Mouse (Mus musculus): ENCODE measurements around the gene Ttll9.

Gene Ttll9

DNA sequence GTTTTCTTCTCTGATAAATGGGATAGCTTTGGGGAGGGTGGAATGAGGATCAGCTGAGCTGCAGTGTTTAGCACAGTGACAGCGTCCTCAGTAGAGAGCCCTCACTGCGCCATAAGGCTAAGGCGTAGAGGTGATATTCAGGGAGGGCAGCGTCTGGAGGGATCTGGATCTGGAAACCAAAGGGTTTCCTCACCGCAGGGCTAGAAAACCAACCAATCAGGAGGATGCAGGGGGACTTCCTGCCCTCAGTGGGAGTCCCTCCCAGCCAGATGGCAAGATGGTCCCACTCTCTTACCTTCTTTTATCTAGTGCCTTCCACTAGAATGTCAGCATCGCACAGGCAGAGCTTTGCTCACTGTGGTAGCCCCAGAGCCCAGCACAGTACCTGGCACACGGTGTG is 20.5 kb upstream of the Ttll9 start:
- no peak for DNase-seq (ENCODE audit: low spot score in 2 of 2)

DNA sequence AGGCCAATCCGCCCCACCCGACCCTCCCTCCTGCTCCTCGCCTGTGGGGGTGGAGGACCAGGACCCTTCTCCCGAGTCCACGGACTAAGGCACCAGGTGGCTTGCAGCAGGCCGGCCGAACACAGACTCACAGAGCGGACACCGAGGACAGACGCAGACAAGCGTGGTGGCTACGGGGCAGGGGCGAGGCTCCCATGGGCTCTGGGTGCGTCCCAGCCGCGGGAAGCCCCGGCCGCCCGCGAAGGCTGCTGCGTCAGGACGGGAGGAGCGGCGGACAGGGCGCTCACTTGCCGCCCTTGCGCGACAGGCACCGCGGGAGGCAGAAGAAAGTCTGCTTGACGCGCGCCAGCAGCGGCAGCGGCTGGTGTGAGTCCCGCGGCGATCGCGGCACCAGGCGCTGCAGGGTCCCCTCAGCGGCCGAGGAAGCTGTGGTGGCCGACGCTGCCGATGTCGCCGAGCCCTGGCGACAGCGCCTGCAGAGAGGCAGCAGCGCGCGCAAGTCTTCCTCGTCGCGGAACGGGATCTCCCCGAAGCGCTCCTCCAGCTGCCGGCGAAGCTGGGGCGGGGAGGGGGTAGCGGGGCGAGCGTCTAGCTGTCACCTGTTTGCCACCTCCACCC is 19.3 kb upstream of the Ttll9 start:
- no peak for DNase-seq (ENCODE audit: low spot score in 2 of 2)

DNA sequence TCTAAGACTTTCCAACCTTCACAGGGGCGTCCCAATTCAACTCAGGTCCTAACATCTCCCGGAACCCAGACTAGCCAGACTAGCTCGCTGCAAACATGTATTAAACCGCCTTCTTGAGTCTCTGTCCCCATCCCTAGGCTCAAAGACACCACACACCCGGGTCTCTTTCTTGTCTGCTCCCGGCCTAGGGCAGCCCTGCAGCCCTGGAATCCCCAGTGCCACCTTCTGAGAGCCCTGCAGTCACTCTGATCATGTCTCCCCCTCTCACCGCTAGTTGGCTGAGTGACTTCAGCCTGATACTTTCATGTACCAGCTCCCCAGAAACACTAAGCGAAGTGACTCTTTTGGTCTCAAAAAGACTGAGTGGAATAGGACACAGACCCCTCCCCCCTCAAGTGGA is 18.7 kb upstream of the Ttll9 start:
- no peak for DNase-seq (ENCODE audit: low spot score in 2 of 2)

DNA sequence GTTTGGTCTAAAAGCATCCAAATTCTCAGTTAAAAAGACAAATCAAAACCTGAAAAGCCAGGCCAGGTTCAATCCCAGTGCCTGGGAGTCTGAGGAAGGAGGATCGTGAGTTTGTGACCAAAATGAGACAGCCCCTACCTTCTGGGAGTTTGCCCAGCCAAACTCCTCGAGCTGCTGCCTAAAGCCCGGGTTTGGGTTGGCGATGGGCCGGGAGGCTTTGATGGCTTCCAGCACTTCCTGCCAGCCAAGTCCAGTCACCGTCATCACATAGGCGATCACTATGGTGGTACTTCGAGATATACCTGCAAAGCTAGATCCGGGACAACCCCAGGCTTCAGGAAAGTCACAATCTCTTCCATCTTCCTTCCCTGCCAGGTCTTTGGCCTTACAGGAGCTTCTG is 18.3 kb upstream of the Ttll9 start:
- no peak for DNase-seq (ENCODE audit: low spot score in 2 of 2)

GRCm38 (mm10) chr2:152947098-152947497 is 15.2 kb upstream of the Ttll9 start:
- DNase-seq (ENCODE audit: low spot score in 2 of 2): no peak

DNA sequence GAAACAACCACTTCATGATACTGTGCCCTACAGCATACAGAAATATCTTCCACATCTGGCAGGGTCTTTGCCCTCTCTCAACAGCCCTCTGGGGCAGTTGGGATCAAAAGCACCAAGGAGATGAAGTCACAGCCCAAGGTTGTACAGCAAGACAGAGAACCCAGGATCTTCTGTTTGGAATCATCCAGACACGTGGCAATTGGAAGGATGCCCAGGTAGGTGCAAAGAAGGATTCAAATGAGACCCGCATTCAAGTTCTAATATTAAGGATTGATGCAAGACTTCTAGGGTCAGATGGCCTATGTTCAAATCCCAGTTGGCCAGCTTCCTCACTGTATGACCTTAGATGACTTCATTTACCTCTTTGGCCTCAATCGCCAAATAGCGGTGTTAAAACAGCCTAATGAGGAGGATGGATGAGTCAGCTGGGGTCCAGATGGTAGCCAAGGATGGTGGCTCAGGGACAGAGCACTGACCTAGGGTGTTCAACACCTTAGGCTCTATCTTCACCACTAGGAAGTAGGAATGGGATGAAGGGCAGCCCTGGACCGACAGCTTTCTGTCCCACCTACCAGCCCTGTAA is 13.8 kb upstream of the Ttll9 start:
- no peak for DNase-seq (ENCODE audit: low spot score in 2 of 2)

DNA sequence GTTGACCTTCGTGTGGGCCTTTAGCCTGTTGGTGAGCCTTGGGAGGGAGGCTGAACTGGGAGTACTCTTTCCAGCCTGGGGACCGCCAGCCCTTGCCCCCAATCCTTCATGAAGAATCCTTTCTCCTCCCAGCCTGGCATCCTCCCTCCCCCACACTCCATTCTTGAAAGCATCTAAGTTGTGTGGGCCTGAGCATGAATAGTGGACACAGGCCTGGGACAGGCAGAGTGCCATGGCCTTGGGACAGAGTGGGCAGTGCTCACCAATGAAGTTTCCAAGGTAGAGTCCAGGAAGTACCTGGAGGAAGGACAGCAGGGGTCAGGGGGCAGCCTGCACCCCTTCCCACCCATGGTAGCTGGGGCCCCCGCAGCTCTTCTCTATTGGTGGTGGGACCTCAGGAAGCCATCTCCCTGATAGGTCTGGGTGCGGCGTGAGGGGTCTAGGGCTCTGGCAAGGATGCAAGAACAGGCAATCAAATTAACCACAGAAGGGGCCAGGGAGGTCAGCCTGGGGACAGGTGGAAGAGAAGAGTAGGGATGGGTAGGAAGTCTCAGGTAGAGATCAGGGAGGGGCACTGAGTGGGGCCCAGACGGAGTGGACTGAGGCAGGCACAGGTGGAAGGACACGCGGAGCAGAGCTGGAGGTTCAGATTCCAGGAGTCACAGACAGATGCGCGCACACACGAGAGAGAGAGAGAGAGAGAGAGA is 11.8 kb upstream of the Ttll9 start:
- no peak for DNase-seq (ENCODE audit: low spot score in 2 of 2)

DNA sequence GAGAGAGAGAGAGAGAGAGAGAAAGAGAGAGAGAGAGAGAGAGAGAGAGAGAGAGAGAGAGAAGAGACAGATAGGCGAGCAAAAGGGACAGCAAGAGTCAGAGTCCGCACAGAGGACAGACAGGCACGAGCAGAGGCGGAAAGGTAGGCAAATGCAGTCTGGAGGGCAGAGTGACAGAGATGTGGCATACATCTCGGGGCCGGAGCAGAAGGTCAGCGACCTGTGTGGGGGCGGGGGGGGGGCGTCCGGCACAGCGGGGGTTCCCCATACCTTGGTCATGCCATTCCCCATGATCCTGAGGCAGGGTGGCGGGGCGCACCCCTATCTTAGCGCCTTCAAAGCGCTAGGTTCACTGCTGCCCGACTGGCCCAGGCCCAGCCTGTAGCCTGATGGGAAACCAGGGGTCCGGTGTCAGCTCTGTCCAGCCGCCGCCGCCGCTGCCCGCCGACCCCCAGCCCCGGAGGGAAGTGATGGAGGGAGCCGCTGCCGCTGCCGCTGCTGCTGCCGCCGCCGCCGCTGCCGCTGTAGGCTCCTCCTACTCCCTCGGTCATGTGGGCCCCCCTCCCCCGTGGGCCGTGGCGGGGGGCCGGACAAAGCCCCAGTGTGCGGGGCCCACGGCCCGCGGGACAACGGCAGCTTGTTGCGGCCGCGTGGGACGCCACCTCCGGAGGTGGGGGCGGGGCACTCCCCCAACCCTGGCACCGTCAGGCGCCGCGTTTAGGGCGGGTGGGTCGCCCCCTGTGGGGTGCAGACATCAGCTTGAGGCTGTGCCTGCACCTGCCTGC is 11.0 kb upstream of the Ttll9 start, which contains the start of gene Dusp15:
Gene Dusp15 (minus strand): TSS at position 634 of the 785 bp plus-strand sequence.
- DNase-seq (ENCODE audit: low spot score in 2 of 2): no peak

- DNase-seq (ENCODE audit: low spot score in 2 of 2): no peak
These were observed 10.2 kb upstream of the Ttll9 start for GRCm38 (mm10) chr2:152951850-152952720.

DNA sequence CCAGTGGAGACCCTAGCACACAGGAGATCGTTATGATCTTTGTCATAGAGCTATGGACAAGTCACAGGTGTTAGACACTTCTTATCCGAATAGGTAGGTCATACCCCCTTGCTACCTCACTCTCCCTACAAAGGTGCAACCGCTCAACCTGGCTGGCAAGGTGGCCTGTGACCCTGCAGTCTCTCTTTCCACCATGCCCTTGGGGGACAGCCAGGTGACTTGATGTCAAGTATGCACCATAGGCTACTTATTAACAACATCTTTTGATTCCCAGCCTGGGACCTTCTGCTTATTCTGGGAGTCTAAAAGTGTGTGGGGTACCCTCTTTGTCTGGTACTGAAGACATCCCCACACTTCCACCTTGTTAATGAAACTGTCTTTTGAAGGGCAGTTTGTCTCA is 4.2 kb upstream of the Ttll9 start:
- no peak for DNase-seq (ENCODE audit: low spot score in 2 of 2)

GRCm38 (mm10) chr2:152965555-152965954 is 3.3 kb downstream of the Ttll9 start:
- DNase-seq (ENCODE audit: low spot score in 2 of 2): no peak

GRCm38 (mm10) chr2:152976991-152977390 is 14.7 kb downstream of the Ttll9 start:
- no peak for DNase-seq (ENCODE audit: low spot score in 2 of 2)

GRCm38 (mm10) chr2:152985582-152985981 is 23.3 kb downstream of the Ttll9 start:
- DNase-seq (ENCODE audit: low spot score in 2 of 2): no peak

DNA sequence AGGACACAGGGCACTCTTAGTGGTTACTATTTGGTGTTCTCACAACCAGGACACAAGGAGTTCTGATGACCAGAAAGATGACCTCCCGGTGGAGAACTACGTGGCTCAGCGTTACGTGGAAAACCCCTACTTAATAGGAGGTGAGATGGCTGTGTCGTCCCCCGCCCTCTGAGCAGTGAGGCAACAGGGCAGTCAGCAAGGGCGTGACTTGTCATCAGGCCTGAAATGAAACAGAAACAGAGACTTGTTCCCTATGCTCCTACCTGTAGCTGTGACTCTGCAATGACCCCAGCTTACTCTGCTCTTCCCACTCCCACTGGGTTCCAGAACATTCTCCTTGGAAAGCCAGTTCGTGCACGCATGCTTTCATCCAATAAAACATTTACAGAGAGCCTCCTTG is 29.2 kb downstream of the Ttll9 start:
- no peak for DNase-seq (ENCODE audit: low spot score in 2 of 2)

GRCm38 (mm10) chr2:152997046-152997445 is 34.8 kb downstream of the Ttll9 start:
- DNase-seq (ENCODE audit: low spot score in 2 of 2): no peak

- DNase-seq (ENCODE audit: low spot score in 2 of 2): no peak
These were observed 40.4 kb downstream of the Ttll9 start for GRCm38 (mm10) chr2:153002492-153003248.

GRCm38 (mm10) chr2:153003681-153004338 is 41.5 kb downstream of the Ttll9 start:
- no peak for DNase-seq (ENCODE audit: low spot score in 2 of 2)

DNA sequence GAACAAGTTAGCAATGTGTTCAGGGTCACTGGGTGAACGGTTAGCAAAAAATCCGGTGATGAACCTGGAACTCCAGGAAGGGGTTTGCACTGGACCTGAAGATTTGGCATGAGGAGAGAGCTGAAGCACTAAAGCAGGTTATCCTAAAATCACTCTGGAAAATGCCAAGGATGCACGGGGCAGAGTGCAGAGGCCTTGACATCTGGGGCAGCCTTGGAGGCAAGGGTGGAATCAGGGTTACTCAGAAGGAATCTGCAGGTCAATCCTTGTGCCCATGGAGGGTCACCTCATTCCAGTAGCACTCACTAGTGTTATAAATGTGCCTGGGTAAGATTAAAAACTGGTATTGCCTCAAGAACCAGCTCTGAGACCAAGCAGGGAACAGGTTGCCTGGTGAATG is 43.7 kb downstream of the Ttll9 start:
- DNase-seq (ENCODE audit: low spot score in 2 of 2): no peak

DNA sequence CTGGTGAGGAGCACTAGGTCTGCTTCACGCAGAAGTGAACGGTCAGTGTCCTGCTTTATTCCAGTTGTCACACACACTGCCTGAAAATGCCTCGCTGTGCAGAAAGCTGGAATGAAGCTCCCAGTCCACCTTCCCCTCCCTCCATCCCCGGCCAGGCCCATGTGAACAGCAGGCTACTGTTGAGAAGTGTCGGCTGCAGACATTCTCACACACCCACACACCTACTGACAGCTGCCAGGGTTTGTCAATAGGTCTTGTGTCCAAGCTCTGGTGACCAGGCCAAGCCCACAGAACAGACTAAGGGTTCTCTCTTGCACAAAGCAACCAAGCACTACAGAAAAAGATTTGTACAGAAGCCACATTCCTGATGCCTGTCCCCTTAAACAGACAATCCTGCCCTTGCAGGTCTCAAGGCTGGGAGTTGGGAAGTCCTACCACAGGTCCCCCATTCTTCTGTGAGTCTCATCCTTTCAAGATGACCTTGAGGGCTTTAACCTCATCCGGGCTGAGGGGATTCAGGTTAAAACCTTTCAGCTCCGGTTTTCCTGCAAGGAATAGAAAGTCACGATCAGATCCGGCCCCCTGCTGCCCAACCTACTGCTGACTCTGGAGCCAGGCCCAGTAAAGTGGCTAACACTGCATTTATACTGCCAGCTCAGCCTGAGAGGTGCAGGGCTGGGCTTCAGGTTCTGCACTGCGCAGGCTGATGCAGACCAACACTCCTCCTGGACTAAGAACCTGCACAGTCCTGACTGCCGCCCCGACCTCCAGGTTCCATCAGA is 47.1 kb downstream of the Ttll9 start:
- DNase-seq (ENCODE audit: low spot score in 2 of 2): no peak

Measured in natural killer cell, adult 2 months (primary cell).